Mouse (Mus musculus) kidney, adult 2 months (tissue): ENCODE measurements around the gene Rora.

Source experiments
- CTCF ChIP-seq: fragments of 200-500 bp; conservative IDR thresholded peaks from 2 replicates; pipeline ENCODE4 v1.5.1; 2011; ENCODE audit warnings: low read depth, mild to moderate bottlenecking, control low read depth, low read length, moderate library complexity, mixed read lengths; ENCODE audit not compliant: insufficient read depth, insufficient read length
- POLR2A ChIP-seq: fragments of 200-500 bp; IDR thresholded peaks from one replicate; pipeline ENCODE4 v1.6.1; 2011; ENCODE audit warnings: low read depth, low read length, control low read depth

DNA sequence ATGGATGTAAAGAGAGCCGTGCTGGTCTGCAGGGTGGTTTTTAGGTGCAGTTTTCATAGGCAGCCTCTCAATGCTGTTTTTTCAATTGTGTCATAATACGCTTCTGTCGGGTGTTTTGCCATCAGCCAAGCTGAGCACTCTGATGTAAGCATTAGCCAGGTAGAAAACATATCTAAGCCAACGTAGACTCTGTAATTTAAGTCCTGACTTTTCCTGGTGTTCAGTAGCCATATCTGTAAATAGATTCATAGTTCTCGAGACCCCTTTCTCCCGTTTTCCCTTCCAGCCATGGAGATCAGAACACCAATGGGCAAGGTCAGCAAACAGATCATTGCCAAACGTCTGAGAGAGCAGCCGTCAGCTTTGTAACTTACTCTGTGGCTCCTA, 640.1 kb downstream of the Rora start:
- TF ChIP-seq CTCF, result no peak
- TF ChIP-seq POLR2A, result no peak
